Mouse (Mus musculus): ENCODE measurements around the gene Serpinb9c. TPM values are rescaled to one million over a fixed set of nuclear protein-coding genes. Genes with fewer than 3 reads are reported as not detected.
"Not testable (repeated sequence)": the region's sequence is repeated elsewhere in the genome, so short reads cannot be mapped to it uniquely, and the experiment has no call there.

Gene Serpinb9c
- not detected in 2 replicates for polyA plus RNA-seq (2014; fragmentation: Nextera tagmentation; extraction: Ambion mirVana)

DNA sequence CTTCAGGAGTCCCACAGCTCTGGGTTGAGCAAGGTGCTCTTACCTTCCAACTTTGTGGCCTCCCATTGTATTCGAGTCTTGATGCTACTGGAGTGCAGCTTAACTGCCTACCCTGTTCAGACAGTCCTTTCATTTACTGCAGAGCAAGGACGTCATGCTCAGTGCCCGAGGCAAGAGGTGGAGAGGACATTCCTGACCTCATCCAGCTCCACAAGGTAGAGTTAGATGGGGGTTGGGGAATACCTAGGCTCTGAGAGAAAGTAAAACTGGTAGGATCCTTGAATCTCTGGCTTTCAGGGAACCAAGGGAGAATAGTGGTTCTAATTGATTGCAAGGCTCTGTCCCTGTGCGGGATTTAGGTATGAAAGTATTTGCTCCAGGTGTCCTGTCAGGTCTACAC lies at the start of gene Serpinb9c:
Gene Serpinb9c, minus strand, starts transcription at position 101 of the 400 bp plus-strand sequence.
- ATAC-seq (ENCODE audit: low FRiP score) (no peak), DNase-seq (ENCODE audit: low spot score) (no peak)
- Histone ChIP-seq H3K9me3 (ENCODE audit: control insufficient read depth, low read length) (peaks cover 4% of the 10 kb centered on the region; the same call in 1 of the 2 replicates), H3K27ac (no peak within 1 kb of the TSS), H3K36me3 (replicated peaks; ENCODE audit: control insufficient read depth, insufficient read depth) (no peaks in the 10 kb centered on the region), H3K9ac (no peak within 1 kb of the TSS), H3K4me3 (replicated peaks; ENCODE audit: low read length) (no peak within 1 kb of the TSS), H3K4me1 (replicated peaks; ENCODE audit: control insufficient read depth, insufficient read depth, low read length) (no peaks in the 10 kb centered on the region), H3K4me2 (replicated peaks) (no peak within 1 kb of the TSS), H3K27me3 (ENCODE audit: control insufficient read depth, insufficient read depth, low read length) (no peaks in the 10 kb centered on the region)
- 75% methylated on average over 4 of the region's 4 CpGs for WGBS

DNA sequence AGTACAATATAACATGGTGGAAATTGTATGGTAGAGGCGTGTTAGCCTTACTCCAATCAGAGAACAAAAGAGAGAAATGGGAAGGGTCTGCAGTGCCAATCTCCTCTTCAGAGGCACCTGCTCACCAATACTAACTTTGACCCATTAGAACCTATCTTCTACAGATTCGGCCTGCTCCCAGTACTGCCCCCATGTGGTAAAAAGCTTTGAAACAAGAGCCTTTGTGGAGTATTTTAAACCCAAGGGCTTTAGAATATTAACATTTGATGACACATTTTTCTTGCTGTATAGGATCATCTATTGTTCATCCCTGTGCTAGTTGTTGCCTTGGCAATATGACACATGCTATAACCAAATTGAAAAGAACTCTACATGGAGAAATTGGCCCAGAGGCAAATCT lies 40.2 kb upstream of the Serpinb9c start:
- Histone ChIP-seq H3K9ac (no peak overlapping the region), H3K4me3 (replicated peaks; ENCODE audit: low read length) (no peak overlapping the region), H3K27ac (no peak overlapping the region), H3K27me3 (ENCODE audit: control insufficient read depth, insufficient read depth, low read length) (no peaks in the 10 kb centered on the region), H3K36me3 (replicated peaks; ENCODE audit: control insufficient read depth, insufficient read depth) (no peaks in the 10 kb centered on the region), H3K4me2 (replicated peaks) (no peak overlapping the region), H3K9me3 (ENCODE audit: control insufficient read depth, low read length) (no peaks in the 10 kb centered on the region), H3K4me1 (replicated peaks; ENCODE audit: control insufficient read depth, insufficient read depth, low read length) (no peaks in the 10 kb centered on the region)
- WGBS: 53% methylated on average over 2 of the region's 2 CpGs
- no peak for ATAC-seq (ENCODE audit: low FRiP score)
- no peak for DNase-seq (ENCODE audit: low spot score)

DNA sequence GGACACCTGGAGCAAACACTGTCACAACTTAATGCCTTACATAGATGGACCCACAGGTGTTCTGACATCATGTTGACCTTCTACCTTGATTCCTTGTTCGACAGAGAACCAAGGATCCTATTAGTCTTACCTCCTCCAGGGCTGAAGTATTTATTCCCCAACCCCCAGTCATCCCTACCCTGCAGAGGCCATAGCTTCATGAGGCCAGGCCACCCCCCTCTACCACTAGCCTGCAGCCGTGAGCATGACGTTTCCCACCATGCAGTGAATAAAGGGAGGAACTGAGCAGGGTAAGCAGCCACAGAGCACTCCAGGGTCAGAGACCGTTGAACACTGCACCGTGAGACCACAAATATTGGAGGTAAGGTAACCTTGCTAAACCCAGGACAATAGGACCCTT lies 33.1 kb upstream of the Serpinb9c start, which contains the start of gene Serpinb9d:
Gene Serpinb9d, plus strand, starts transcription at position 301 of the 400 bp plus-strand sequence.
- no peak within 1 kb of the TSS for H3K4me2 ChIP-seq (replicated peaks)
- ATAC-seq (ENCODE audit: low FRiP score): no peak
- DNase-seq (ENCODE audit: low spot score): no peak
- no peak within 1 kb of the TSS for H3K4me3 ChIP-seq (replicated peaks; ENCODE audit: low read length)
- no peak within 1 kb of the TSS for H3K27ac ChIP-seq
- H3K9ac ChIP-seq: no peak within 1 kb of the TSS
- no peaks in the 10 kb centered on the region for H3K9me3 ChIP-seq (ENCODE audit: control insufficient read depth, low read length)
- no peaks in the 10 kb centered on the region for H3K4me1 ChIP-seq (replicated peaks; ENCODE audit: control insufficient read depth, insufficient read depth, low read length)
- no peaks in the 10 kb centered on the region for H3K36me3 ChIP-seq (replicated peaks; ENCODE audit: control insufficient read depth, insufficient read depth)
- 85% methylated on average over 5 of the region's 5 CpGs for WGBS
- H3K27me3 ChIP-seq (ENCODE audit: control insufficient read depth, insufficient read depth, low read length): no peaks in the 10 kb centered on the region

DNA sequence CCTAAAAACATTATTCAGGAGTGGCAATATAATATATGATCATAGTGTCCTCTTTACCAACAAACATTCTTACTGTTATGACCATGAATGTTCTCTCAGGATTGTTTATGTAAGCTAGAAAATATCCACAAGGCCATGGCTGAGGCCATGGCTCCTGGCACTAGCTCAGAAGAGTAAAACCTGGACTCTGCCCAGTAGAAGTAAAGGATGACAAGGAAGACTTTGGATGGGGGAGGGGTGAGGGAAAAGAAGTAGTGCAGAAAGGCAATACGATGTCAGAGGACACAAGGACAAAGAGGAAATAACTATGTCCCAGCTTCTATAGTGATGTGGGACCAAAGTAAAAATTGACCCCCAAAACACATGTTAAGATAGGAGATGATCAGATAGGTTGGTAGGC lies 30.9 kb upstream of the Serpinb9c start:
- ATAC-seq (ENCODE audit: low FRiP score); H3K4me3 ChIP-seq (replicated peaks; ENCODE audit: low read length); H3K9me3 ChIP-seq (ENCODE audit: control insufficient read depth, low read length); H3K36me3 ChIP-seq (replicated peaks; ENCODE audit: control insufficient read depth, insufficient read depth); H3K27me3 ChIP-seq (ENCODE audit: control insufficient read depth, insufficient read depth, low read length); DNase-seq (ENCODE audit: low spot score); H3K27ac ChIP-seq; H3K4me1 ChIP-seq (replicated peaks; ENCODE audit: control insufficient read depth, insufficient read depth, low read length); H3K9ac ChIP-seq; H3K4me2 ChIP-seq (replicated peaks): not testable (repeated sequence)
- WGBS: 86% methylated on average over 1 of the region's 1 CpGs

DNA sequence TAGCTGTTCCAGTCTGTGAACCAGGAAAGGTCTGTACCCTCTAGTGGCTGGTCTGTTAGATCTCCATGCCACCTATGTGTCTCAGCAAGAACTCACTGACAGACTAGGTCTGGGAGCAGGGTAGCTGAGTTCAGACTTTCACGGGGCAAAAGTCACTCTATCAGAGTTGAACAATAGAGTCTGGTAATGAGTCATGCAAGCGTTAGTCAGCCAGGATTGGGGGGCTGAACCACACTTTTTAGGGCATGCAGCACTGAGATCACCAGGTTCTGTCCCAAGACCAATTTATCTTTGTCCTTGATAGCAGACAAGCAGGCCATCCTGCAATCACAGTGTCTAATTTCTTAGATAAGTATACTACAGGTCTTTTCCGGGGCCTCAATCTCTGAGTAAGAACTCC lies 18.1 kb downstream of the Serpinb9c start:
- Histone ChIP-seq H3K4me1 (replicated peaks; ENCODE audit: control insufficient read depth, insufficient read depth, low read length) (no peaks in the 10 kb centered on the region), H3K9ac (no peak overlapping the region), H3K4me2 (replicated peaks) (no peak overlapping the region), H3K36me3 (replicated peaks; ENCODE audit: control insufficient read depth, insufficient read depth) (no peaks in the 10 kb centered on the region), H3K27ac (no peak overlapping the region), H3K27me3 (ENCODE audit: control insufficient read depth, insufficient read depth, low read length) (no peaks in the 10 kb centered on the region), H3K9me3 (ENCODE audit: control insufficient read depth, low read length) (no peaks in the 10 kb centered on the region), H3K4me3 (replicated peaks; ENCODE audit: low read length) (no peak overlapping the region)
- 78% methylated on average over 3 of the region's 3 CpGs for WGBS
- ATAC-seq (ENCODE audit: low FRiP score): no peak
- no peak for DNase-seq (ENCODE audit: low spot score)

DNA sequence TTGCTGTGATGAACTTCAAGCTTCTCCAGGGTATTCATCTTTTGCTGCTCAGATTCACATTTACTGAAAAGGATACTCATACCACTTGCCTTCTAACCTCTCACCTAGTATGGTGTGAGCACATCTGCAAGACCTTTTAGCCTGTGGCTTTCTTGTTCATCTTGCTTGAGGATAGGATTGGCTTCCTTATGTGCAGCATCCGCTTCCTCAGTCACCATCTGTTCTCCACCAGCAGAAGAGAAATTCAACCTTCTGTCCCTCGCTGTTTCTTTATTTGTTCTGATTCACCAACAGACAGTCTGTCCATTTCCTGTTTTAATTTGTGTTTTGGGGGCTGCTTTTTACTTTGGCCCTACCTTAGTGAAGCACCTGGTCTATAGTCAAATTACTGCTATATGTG lies 21.8 kb downstream of the Serpinb9c start:
- Histone ChIP-seq H3K27ac (no peak overlapping the region), H3K4me3 (replicated peaks; ENCODE audit: low read length) (no peak overlapping the region), H3K4me1 (replicated peaks; ENCODE audit: control insufficient read depth, insufficient read depth, low read length) (no peaks in the 10 kb centered on the region), H3K4me2 (replicated peaks) (no peak overlapping the region), H3K9ac (no peak overlapping the region), H3K36me3 (replicated peaks; ENCODE audit: control insufficient read depth, insufficient read depth) (no peaks in the 10 kb centered on the region), H3K9me3 (ENCODE audit: control insufficient read depth, low read length) (no peaks in the 10 kb centered on the region), H3K27me3 (ENCODE audit: control insufficient read depth, insufficient read depth, low read length) (no peaks in the 10 kb centered on the region)
- WGBS: 95% methylated on average over 2 of the region's 2 CpGs
- DNase-seq (ENCODE audit: low spot score) (no peak), ATAC-seq (ENCODE audit: low FRiP score) (no peak)

DNA sequence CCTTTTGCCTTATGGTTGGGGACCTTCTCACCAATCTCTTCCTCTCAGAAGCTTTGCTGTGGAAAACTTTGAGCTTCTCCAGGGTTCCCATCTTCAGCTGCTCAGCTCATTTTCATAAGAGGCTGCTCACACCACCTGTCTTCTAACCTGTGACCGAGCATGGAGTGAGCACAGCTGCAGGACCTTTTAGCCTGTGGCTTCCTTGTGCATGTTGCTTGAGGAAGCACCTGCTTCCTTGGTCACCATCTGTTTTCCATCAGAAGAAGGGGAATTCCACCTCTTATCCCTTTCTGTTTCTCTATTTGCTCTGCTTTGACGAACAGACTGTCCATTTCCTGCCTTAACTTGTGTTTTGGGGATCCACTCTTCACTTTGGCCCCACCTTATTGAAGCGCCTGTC lies 46.5 kb downstream of the Serpinb9c start:
- Histone ChIP-seq H3K9me3 (ENCODE audit: control insufficient read depth, low read length) (no peaks in the 10 kb centered on the region; the same call in 1 of the 2 replicates), H3K27me3 (ENCODE audit: control insufficient read depth, insufficient read depth, low read length) (no peaks in the 10 kb centered on the region), H3K27ac (no peak overlapping the region), H3K4me2 (replicated peaks) (no peak overlapping the region), H3K36me3 (replicated peaks; ENCODE audit: control insufficient read depth, insufficient read depth) (no peaks in the 10 kb centered on the region), H3K4me3 (replicated peaks; ENCODE audit: low read length) (no peak overlapping the region), H3K4me1 (replicated peaks; ENCODE audit: control insufficient read depth, insufficient read depth, low read length) (no peaks in the 10 kb centered on the region), H3K9ac (no peak overlapping the region)
- DNase-seq (ENCODE audit: low spot score): no peak
- 79% methylated on average over 3 of the region's 3 CpGs for WGBS
- no peak for ATAC-seq (ENCODE audit: low FRiP score)

DNA sequence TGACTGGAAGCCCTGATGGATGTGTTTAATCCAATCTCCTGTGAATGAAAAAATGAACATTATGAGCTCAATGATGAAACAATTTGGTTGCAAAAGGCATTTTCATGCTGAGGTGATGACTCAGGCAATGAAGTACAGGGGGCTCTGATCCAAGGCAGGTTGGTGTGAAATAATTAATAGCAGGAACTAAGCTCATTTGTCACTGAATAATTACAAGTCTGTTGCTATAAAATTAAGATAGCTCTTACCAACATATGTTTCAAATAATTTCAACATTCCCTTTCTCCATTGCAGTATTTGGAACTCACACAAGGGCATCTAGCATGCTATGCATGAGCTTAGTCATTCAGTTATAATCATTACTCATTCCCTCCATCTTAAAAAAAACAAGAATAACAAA lies 53.9 kb downstream of the Serpinb9c start:
- Histone ChIP-seq H3K9me3 (ENCODE audit: control insufficient read depth, low read length) (no peaks in the 10 kb centered on the region; the same call in 1 of the 2 replicates), H3K36me3 (replicated peaks; ENCODE audit: control insufficient read depth, insufficient read depth) (no peaks in the 10 kb centered on the region), H3K4me2 (replicated peaks) (no peak overlapping the region), H3K9ac (no peak overlapping the region), H3K4me3 (replicated peaks; ENCODE audit: low read length) (no peak overlapping the region), H3K27ac (no peak overlapping the region), H3K27me3 (ENCODE audit: control insufficient read depth, insufficient read depth, low read length) (no peaks in the 10 kb centered on the region), H3K4me1 (replicated peaks; ENCODE audit: control insufficient read depth, insufficient read depth, low read length) (no peaks in the 10 kb centered on the region)
- ATAC-seq (ENCODE audit: low FRiP score) (no peak), DNase-seq (ENCODE audit: low spot score) (no peak)

Measured in hindbrain, embryonic 14.5 days (tissue).